Mouse (Mus musculus): ENCODE data around the gene Gabbr1.

GRCm38 (mm10) chr17:37093289-37093688 lies 47.5 kb downstream of the Gabbr1 start:
- TF ChIP-seq CTCF (conservative IDR thresholded peaks at IDR 0.05; ENCODE audit: low read length) (no peak), POU5F1 (IDR thresholded peaks at IDR 0.05; ENCODE audit: borderline replicate concordance, low read length) (no peak), NANOG (IDR thresholded peaks at IDR 0.05; ENCODE audit: borderline replicate concordance, low read length) (no peak)
